Mouse (Mus musculus): ENCODE data around the gene Bco2. TPM values are rescaled to one million over a fixed set of nuclear protein-coding genes. Genes with fewer than 3 reads are reported as not detected.

Gene Bco2
- total and polyA plus RNA-seq, 3 experiments, result 0.07 TPM; not detected in 2

DNA sequence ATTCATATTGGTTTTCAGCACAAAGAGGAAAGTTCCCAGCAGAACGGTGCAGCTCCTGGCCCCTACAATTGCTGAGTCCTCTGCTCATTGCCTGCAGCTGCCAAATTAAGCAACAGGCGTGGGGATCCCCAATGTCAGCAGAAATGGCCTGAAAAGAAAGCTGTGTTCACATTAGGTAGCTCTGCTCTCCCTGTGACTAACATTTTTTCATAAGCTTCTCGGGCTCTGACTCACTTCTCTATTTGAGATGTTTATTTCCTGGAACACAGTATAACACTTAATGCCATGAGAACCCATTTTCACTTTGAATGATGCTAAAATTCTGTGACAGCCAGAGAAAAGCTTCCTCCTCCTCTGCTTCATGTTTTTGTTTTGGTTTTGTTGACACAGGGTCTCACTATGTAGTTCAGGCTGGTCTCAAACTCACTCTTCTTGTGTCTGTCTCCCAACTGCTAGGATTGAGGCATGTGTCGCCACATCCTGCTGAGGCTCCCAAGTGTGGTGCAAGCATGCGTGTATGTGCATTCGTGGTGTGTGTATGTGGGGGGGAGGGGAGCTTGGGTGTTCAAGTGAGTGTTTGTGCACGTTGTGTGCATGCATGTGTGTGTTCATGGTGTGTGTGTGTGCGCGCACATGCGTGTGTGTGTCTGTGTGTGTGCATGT, 36.0 kb upstream of the Bco2 start:
- DNase-seq (ENCODE audit: low read depth, low spot score), result no peak
- TF ChIP-seq HCFC1 (IDR thresholded peaks at IDR 0.05; ENCODE audit: low read depth, low read length) (no peak), MYC (IDR thresholded peaks at IDR 0.05; ENCODE audit: low read depth, low read length) (no peak), RCOR1 (IDR thresholded peaks at IDR 0.05; ENCODE audit: low read depth, low read length) (no peak), CHD2 (IDR thresholded peaks at IDR 0.05; ENCODE audit: low read length) (no peak), NELFE (IDR thresholded peaks at IDR 0.05; ENCODE audit: low read depth, low read length) (no peak), SIN3A (IDR thresholded peaks at IDR 0.05; ENCODE audit: low read length) (no peak)
- H3K36me3 ChIP-seq (ENCODE audit: control insufficient read depth in 1 of 2, insufficient read depth in 2 of 2, low read length in 2 of 2), result no peaks in the 10 kb centered on the region
- H3K79me2 ChIP-seq (ENCODE audit: control insufficient read depth, insufficient read depth, low read length, poor library complexity), result no peaks in the 10 kb centered on the region
- no peaks in the 10 kb centered on the region for H3K4me1 ChIP-seq (ENCODE audit: control insufficient read depth in 1 of 2, insufficient read depth in 2 of 2, low read length in 2 of 2)
- no peak overlapping the region for H3K9ac ChIP-seq (ENCODE audit: control insufficient read depth, low read depth, low read length, poor library complexity, severe bottlenecking)
- no peak overlapping the region for H3K27ac ChIP-seq (ENCODE audit: control insufficient read depth, low read depth, low read length)
- H3K9me3 ChIP-seq (replicated peaks; ENCODE audit: insufficient read depth, low read length), result no peaks in the 10 kb centered on the region
- no peaks in the 10 kb centered on the region for H3K27me3 ChIP-seq (ENCODE audit: control insufficient read depth in 1 of 2, insufficient read depth in 2 of 2, low read length in 2 of 2)
- no peak overlapping the region for H3K4me3 ChIP-seq (ENCODE audit: control insufficient read depth in 1 of 2, insufficient read depth in 1 of 2, low read depth in 2 of 2, low read length in 2 of 2)

DNA sequence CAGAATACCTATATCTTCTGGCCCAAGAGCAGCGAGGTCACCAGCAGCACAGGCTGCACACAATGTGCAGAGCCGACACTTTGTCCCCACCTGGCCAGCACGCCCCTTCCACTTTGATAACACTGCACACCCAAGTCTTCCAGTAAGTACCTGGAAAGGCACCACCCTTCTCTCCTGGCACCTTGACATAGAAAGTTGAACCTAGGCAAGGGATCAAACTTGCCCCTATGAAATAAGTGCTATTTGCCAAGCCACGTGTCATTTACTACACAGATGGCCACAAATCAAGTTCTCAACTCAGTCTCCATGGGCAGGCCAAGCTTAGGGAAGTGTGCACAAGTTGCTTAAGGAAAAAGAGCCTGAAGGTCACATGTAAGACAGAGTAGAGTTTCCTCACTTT, 32.0 kb upstream of the Bco2 start:
- TF ChIP-seq MYC (IDR thresholded peaks at IDR 0.05; ENCODE audit: low read depth, low read length) (no peak), MAFK (IDR thresholded peaks at IDR 0.05; ENCODE audit: borderline replicate concordance, low read depth, low read length) (no peak), BHLHE40 (IDR thresholded peaks at IDR 0.05; ENCODE audit: borderline replicate concordance, low read depth, low read length) (no peak), SIN3A (IDR thresholded peaks at IDR 0.05; ENCODE audit: low read length) (no peak), POLR2A (IDR thresholded peaks at IDR 0.05; ENCODE audit: control insufficient read depth in 1 of 2, insufficient read depth in 1 of 2, low read depth in 1 of 2, low read length in 2 of 2, poor library complexity in 1 of 2) (no peak), SMC3 (IDR thresholded peaks at IDR 0.05; ENCODE audit: low read depth, low read length) (no peak), ELF1 (IDR thresholded peaks at IDR 0.05; ENCODE audit: low read depth, low read length) (no peak), POLR2AphosphoS5 (IDR thresholded peaks at IDR 0.05; ENCODE audit: borderline replicate concordance, low read depth, low read length) (no peak), NRF1 (IDR thresholded peaks at IDR 0.05; ENCODE audit: insufficient read depth, low read depth, low read length, poor library complexity, severe bottlenecking) (no peak), CTCF (IDR thresholded peaks at IDR 0.05 in 2 of 3, conservative IDR thresholded peaks at IDR 0.05 in 1 of 3; ENCODE audit: control insufficient read depth in 1 of 3, insufficient read depth in 1 of 3, low read depth in 2 of 3, low read length in 3 of 3, poor library complexity in 1 of 3, severe bottlenecking in 1 of 3) (no peak), UBTF (IDR thresholded peaks at IDR 0.05; ENCODE audit: borderline replicate concordance, insufficient read depth, low read depth, low read length) (no peak), TCF12 (IDR thresholded peaks at IDR 0.05; ENCODE audit: low read depth, low read length) (no peak), E2F4 (IDR thresholded peaks at IDR 0.05; ENCODE audit: borderline replicate concordance, low read depth, low read length) (no peak), NELFE (IDR thresholded peaks at IDR 0.05; ENCODE audit: low read depth, low read length) (no peak), USF2 (IDR thresholded peaks at IDR 0.05; ENCODE audit: borderline replicate concordance in 1 of 2, insufficient read depth in 1 of 2, low read depth in 1 of 2, low read length in 2 of 2) (no peak)
- Histone ChIP-seq H3K9ac (ENCODE audit: control insufficient read depth, low read depth, low read length, poor library complexity, severe bottlenecking) (no peak overlapping the region), H3K27ac (ENCODE audit: control insufficient read depth, low read depth, low read length) (no peak overlapping the region), H3K36me3 (ENCODE audit: control insufficient read depth in 1 of 2, insufficient read depth in 2 of 2, low read length in 2 of 2) (no peaks in the 10 kb centered on the region), H3K27me3 (ENCODE audit: control insufficient read depth in 1 of 2, insufficient read depth in 2 of 2, low read length in 2 of 2) (peaks cover 5 to 9% of the 10 kb centered on the region in 2 experiments), H3K4me1 (ENCODE audit: control insufficient read depth in 1 of 2, insufficient read depth in 2 of 2, low read length in 2 of 2) (no peaks in the 10 kb centered on the region), H3K9me3 (replicated peaks; ENCODE audit: insufficient read depth, low read length) (no peaks in the 10 kb centered on the region), H3K4me3 (ENCODE audit: control insufficient read depth in 1 of 2, insufficient read depth in 1 of 2, low read depth in 2 of 2, low read length in 2 of 2) (no peak overlapping the region), H3K79me2 (ENCODE audit: control insufficient read depth, insufficient read depth, low read length, poor library complexity) (no peaks in the 10 kb centered on the region)
- no peak for DNase-seq (ENCODE audit: low read depth, low spot score)

Measured in MEL (cell line).